Mouse (Mus musculus) C2C12 (cell line): ENCODE results near the gene Auts2.

Experiments used
- CTCF ChIP-seq: IDR thresholded peaks from one replicate; pipeline ENCODE4 v1.5.1; 2011; ENCODE audit not compliant: control insufficient read depth, insufficient read depth, insufficient read length
- MAX ChIP-seq: IDR thresholded peaks from one replicate; pipeline ENCODE4 v1.6.1; 2011; ENCODE audit warnings: mild to moderate bottlenecking, control low read depth

GRCm38 (mm10) chr5:132209694-132210093 is 333.4 kb downstream of the Auts2 start:
- TF ChIP-seq CTCF (no peak), MAX (no peak)
